Mouse (Mus musculus): ENCODE data around the gene Tgfb1. TPM values are rescaled to one million over a fixed set of nuclear protein-coding genes. Genes with fewer than 3 reads are reported as not detected.

Tgfb1 gene
- polyA plus RNA-seq, 2 experiments = 3.6 to 16.8 TPM

DNA sequence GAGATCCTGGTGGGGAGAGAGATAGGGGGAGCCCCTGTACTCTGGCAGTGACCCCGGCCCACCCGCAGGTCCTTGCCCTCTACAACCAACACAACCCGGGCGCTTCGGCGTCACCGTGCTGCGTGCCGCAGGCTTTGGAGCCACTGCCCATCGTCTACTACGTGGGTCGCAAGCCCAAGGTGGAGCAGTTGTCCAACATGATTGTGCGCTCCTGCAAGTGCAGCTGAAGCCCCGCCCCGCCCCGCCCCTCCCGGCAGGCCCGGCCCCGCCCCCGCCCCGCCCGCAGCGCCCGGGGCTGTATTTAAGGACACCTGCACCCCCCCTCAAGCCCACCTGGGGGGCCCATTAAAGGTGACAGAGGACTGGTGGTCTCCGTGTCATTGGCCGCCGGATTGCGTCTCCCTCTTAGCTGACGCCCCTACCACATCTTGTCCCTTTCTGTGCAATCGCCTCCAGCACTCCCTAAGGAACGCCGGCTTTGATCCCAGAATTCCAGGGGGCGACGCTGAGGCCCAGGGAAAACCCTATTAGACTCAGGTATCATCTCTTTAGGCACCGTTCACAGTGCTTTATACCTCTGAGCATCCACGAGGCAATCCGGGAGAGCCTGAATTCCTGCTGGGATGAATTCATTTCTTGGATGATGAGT, 18.0 kb downstream of the Tgfb1 start:
- DNase-seq (ENCODE audit: low spot score) (no peak), ATAC-seq (ENCODE audit: low FRiP score, low read depth) (no peak)
- TF ChIP-seq POLR2A (IDR thresholded peaks at IDR 0.05; ENCODE audit: borderline replicate concordance, extremely low read depth, insufficient read depth, insufficient read length) = no peak
- Histone ChIP-seq H3K4me1 (ENCODE audit: control insufficient read depth, insufficient read depth, low read length) (peaks cover 5% of the 10 kb centered on the region; the same call in 1 of the 2 replicates), H3K4me3 (replicated peaks; ENCODE audit: low read length) (peak overlapping the region; percentile 8; the same call in 1 of the 2 replicates), H3K27me3 (ENCODE audit: control insufficient read depth, insufficient read depth, low read length) (no peaks in the 10 kb centered on the region; the same call in 1 of the 2 replicates), H3K9me3 (ENCODE audit: control insufficient read depth, low read length) (no peaks in the 10 kb centered on the region), H3K36me3 (ENCODE audit: control insufficient read depth, insufficient read depth, low read length) (no peaks in the 10 kb centered on the region), H3K27ac (replicated peaks; ENCODE audit: low read depth, low read length) (no peak overlapping the region), H3K9ac (ENCODE audit: low read depth, low read length, severe bottlenecking) (0 out of 2 replicates have a peak overlapping the region, but pooled peaks have one; percentile 25), H3K4me2 (replicated peaks; ENCODE audit: low read depth, low read length, severe bottlenecking) (peak overlapping the region; percentile 43)
- 6% methylated on average over 27 of the region's 37 CpGs for WGBS

DNA sequence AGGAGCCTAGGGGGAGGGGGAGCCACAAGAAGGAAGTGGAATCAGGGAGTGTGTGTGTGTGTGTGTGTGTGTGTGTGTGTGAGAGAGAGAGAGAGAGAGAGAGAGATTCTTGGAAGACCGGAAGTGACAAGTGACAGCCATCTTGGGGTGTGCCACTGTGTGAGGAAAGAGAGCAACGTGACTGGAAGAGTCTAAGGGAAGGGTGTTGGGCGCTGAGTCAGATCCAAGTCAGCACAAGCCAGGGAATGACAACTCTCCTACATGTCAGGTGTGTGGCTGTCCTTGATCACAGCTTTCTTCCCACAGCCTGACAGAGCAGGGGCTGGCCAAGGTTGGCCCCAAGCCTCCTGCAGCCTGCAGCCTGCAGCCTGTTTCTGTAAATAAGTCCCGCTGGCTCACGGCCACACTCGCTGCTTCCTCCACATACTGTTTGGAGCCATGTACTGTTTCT, 19.0 kb downstream of the Tgfb1 start:
- 70% methylated on average over 6 of the region's 6 CpGs for WGBS
- Histone ChIP-seq H3K4me1 (ENCODE audit: control insufficient read depth, insufficient read depth, low read length) (peaks cover 11% of the 10 kb centered on the region), H3K9ac (ENCODE audit: low read depth, low read length, severe bottlenecking) (no peak overlapping the region), H3K4me2 (replicated peaks; ENCODE audit: low read depth, low read length, severe bottlenecking) (no peak overlapping the region), H3K36me3 (ENCODE audit: control insufficient read depth, insufficient read depth, low read length) (no peaks in the 10 kb centered on the region), H3K4me3 (replicated peaks; ENCODE audit: low read length) (no peak overlapping the region), H3K9me3 (ENCODE audit: control insufficient read depth, low read length) (no peaks in the 10 kb centered on the region), H3K27ac (replicated peaks; ENCODE audit: low read depth, low read length) (no peak overlapping the region), H3K27me3 (ENCODE audit: control insufficient read depth, insufficient read depth, low read length) (no peaks in the 10 kb centered on the region; the same call in 1 of the 2 replicates)
- ATAC-seq (ENCODE audit: low FRiP score, low read depth) (no peak), DNase-seq (ENCODE audit: low spot score) (no peak)
- no peak for TF ChIP-seq POLR2A (IDR thresholded peaks at IDR 0.05; ENCODE audit: borderline replicate concordance, extremely low read depth, insufficient read depth, insufficient read length)

DNA sequence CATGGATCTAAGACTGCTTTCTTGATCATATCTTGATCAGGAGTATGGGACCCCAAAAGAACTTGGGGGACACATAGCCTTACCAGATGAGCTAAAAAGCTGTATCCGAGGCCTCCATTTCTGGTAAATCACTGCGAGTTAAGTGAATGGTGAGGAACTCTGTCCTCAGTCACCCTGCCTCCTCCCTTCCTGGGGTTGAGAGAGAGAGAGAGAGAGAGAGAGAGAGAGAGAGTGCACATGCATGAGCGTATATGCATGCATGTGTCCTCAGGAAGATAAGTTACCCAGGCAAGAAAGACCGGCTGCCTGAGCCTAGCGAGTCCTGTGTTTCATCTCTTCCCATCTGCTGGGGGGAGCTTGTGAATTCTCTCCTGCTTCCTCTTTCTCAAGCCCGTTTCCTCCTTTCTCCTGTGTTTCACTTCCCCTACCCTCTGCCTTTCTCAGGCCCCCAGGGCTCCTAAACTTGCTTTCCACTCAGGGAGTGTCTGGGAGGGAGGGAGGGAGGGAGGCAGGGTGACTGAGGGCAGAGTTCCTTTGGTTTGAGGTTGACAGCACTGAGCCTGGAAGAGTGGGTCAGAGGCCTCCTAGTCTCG, 19.9 kb downstream of the Tgfb1 start:
- Histone ChIP-seq H3K27ac (replicated peaks; ENCODE audit: low read depth, low read length) (no peak overlapping the region), H3K36me3 (ENCODE audit: control insufficient read depth, insufficient read depth, low read length) (peaks cover 2% of the 10 kb centered on the region; the same call in 1 of the 2 replicates), H3K9me3 (ENCODE audit: control insufficient read depth, low read length) (no peaks in the 10 kb centered on the region), H3K4me1 (ENCODE audit: control insufficient read depth, insufficient read depth, low read length) (peaks cover 19% of the 10 kb centered on the region), H3K9ac (ENCODE audit: low read depth, low read length, severe bottlenecking) (no peak overlapping the region), H3K4me3 (replicated peaks; ENCODE audit: low read length) (no peak overlapping the region), H3K27me3 (ENCODE audit: control insufficient read depth, insufficient read depth, low read length) (no peaks in the 10 kb centered on the region; the same call in 1 of the 2 replicates), H3K4me2 (replicated peaks; ENCODE audit: low read depth, low read length, severe bottlenecking) (no peak overlapping the region)
- DNase-seq (ENCODE audit: low spot score) (no peak), ATAC-seq (ENCODE audit: low FRiP score, low read depth) (no peak)
- 49% methylated on average over 7 of the region's 7 CpGs for WGBS
- TF ChIP-seq POLR2A (IDR thresholded peaks at IDR 0.05; ENCODE audit: borderline replicate concordance, extremely low read depth, insufficient read depth, insufficient read length) = no peak

DNA sequence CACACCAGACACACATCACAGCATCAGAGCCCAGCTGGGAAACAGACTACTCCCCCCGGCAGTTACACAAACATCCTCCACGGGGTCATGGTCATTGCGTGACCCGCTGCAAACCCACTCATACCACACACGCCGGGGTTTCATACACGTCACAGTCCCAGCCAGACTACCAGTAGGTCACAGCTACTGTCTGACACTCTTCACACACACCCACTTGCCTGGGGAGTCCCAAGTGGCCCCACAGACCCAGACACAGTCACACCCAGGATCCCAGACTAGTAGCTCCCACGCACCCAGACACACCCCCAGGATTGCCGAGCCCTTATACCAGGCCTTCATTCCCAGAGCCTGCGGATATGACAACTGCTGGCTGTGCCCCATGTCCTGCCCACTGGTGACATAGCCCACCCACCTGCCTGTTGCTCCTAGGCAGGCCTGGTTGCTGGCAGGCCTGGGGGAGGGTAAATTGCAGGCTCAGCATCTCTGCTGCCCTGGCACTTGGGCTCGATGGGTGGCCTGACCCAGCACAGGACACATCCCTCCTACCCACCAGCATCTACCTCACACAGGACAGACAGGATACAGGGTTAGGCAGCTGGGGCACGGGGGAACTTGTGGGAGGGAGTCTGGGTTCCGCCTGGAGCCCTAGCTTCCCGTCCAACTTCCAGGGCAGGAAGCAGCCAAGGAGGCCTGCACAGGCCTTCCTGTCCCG, 20.9 kb downstream of the Tgfb1 start:
- Histone ChIP-seq H3K27ac (replicated peaks; ENCODE audit: low read depth, low read length) (no peak overlapping the region), H3K27me3 (ENCODE audit: control insufficient read depth, insufficient read depth, low read length) (no peaks in the 10 kb centered on the region; the same call in 1 of the 2 replicates), H3K4me2 (replicated peaks; ENCODE audit: low read depth, low read length, severe bottlenecking) (no peak overlapping the region), H3K4me1 (ENCODE audit: control insufficient read depth, insufficient read depth, low read length) (peaks cover 23% of the 10 kb centered on the region), H3K9me3 (ENCODE audit: control insufficient read depth, low read length) (no peaks in the 10 kb centered on the region), H3K36me3 (ENCODE audit: control insufficient read depth, insufficient read depth, low read length) (peaks cover 9% of the 10 kb centered on the region), H3K4me3 (replicated peaks; ENCODE audit: low read length) (no peak overlapping the region), H3K9ac (ENCODE audit: low read depth, low read length, severe bottlenecking) (no peak overlapping the region)
- DNase-seq (ENCODE audit: low spot score) = no peak
- no peak for TF ChIP-seq POLR2A (IDR thresholded peaks at IDR 0.05; ENCODE audit: borderline replicate concordance, extremely low read depth, insufficient read depth, insufficient read length)
- ATAC-seq (ENCODE audit: low FRiP score, low read depth) = no peak
- 62% methylated on average over 13 of the region's 15 CpGs for WGBS

DNA sequence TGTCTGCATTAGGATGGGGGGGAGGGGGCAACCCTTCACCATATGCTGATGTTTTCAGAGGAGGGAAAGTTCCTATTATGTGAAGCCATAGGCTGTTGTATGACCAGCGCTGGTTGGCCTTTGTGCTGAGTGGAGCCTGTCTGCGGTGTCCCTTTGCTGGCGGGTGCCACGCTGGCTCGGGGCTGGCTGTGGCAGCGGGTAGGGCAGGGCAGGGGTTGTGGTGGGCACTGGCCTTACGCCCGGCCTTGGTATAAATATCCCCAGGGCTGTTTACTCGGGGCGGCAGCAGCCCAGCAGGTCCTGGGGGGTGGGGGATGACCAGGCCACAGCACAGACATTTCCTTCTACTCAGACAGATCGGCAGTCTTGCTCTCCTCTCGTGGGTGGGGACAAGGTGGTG, 23.2 kb downstream of the Tgfb1 start:
- peaks cover 31% of the 10 kb centered on the region for H3K36me3 ChIP-seq (ENCODE audit: control insufficient read depth, insufficient read depth, low read length)
- ATAC-seq (ENCODE audit: low FRiP score, low read depth) (no peak), DNase-seq (ENCODE audit: low spot score) (no peak)
- H3K4me3 ChIP-seq (replicated peaks; ENCODE audit: low read length) = no peak overlapping the region
- no peaks in the 10 kb centered on the region for H3K9me3 ChIP-seq (ENCODE audit: control insufficient read depth, low read length)
- H3K4me2 ChIP-seq (replicated peaks; ENCODE audit: low read depth, low read length, severe bottlenecking) = 0 out of 2 replicates have a peak overlapping the region, but pooled peaks have one; percentile 25
- WGBS = 20% methylated on average over 12 of the region's 12 CpGs
- peaks cover 23% of the 10 kb centered on the region for H3K4me1 ChIP-seq (ENCODE audit: control insufficient read depth, insufficient read depth, low read length)
- peak overlapping the region; percentile 34; the same call in 1 of the 2 replicates for H3K9ac ChIP-seq (ENCODE audit: low read depth, low read length, severe bottlenecking)
- H3K27me3 ChIP-seq (ENCODE audit: control insufficient read depth, insufficient read depth, low read length) = no peaks in the 10 kb centered on the region
- no peak overlapping the region for H3K27ac ChIP-seq (replicated peaks; ENCODE audit: low read depth, low read length)
- TF ChIP-seq POLR2A (IDR thresholded peaks at IDR 0.05; ENCODE audit: borderline replicate concordance, extremely low read depth, insufficient read depth, insufficient read length) = no peak
